Mouse (Mus musculus) heart, embryonic 12.5 days (tissue): Measurements from ENCODE around the gene Idh2. TPM values are rescaled to one million over a fixed set of nuclear protein-coding genes. Genes with fewer than 3 reads are reported as not detected.
"Not testable (repeated sequence)": the region's sequence is repeated elsewhere in the genome, so short reads cannot be mapped to it uniquely, and the experiment has no call there.

ENCODE experiments used
- ATAC-seq: fragments of 200-750 bp; cut with Nextera tagmentation; 2 replicates; pipeline ENCODE4 v1.8.0; 2017; ENCODE audit warnings: moderate TSS enrichment, moderate library complexity; ENCODE audit not compliant: insufficient number of reproducible peaks, low FRiP score
- H3K27ac ChIP-seq: fragments of 300-500 bp; sonication (generic); 2 replicates; pipeline ENCODE4 v1.5.1; 2016; ENCODE audit warnings: mild to moderate bottlenecking, moderate library complexity; ENCODE audit not compliant: poor library complexity, severe bottlenecking
- H3K27me3 ChIP-seq: fragments of 300-500 bp; sonication (generic); replicated peaks from 2 replicates; pipeline ENCODE4 v1.6.1; 2016; ENCODE audit warnings: mild to moderate bottlenecking, moderate library complexity
- H3K36me3 ChIP-seq: fragments of 300-500 bp; sonication (generic); 2 replicates; pipeline ENCODE4 v1.6.1; 2016; ENCODE audit warnings: mild to moderate bottlenecking, moderate library complexity
- H3K4me1 ChIP-seq: fragments of 300-500 bp; sonication (generic); replicated peaks from 2 replicates; pipeline ENCODE4 v1.6.1; 2016; ENCODE audit warnings: mild to moderate bottlenecking
- H3K4me2 ChIP-seq: fragments of 300-500 bp; sonication (generic); 2 replicates; pipeline ENCODE4 v1.6.1; 2016; ENCODE audit warnings: mild to moderate bottlenecking, moderate library complexity
- H3K4me3 ChIP-seq: fragments of 300-500 bp; sonication (generic); 2 replicates; pipeline ENCODE4 v1.5.1; 2016; ENCODE audit warnings: mild to moderate bottlenecking
- H3K9ac ChIP-seq: fragments of 300-500 bp; sonication (generic); 2 replicates; pipeline ENCODE4 v1.6.1; 2016; ENCODE audit warnings: mild to moderate bottlenecking, moderate library complexity
- H3K9me3 ChIP-seq: fragments of 300-500 bp; sonication (generic); replicated peaks from 2 replicates; pipeline ENCODE4 v1.6.1; 2016; ENCODE audit warnings: mild to moderate bottlenecking, moderate library complexity
- WGBS: fragments of 180-500 bp; shearing (Covaris S2); methylation state at CpG from one replicate; pipeline ENCODE4 v1.1.7; 2016; 5-methylcytosine and 5-hydroxymethylcytosine counted together
- polyA plus RNA-seq: library from polyadenylated mRNA; unstranded; fragments of >200 nt; fragmentation: Nextera tagmentation; extraction: Ambion mirVana; gene quantifications from 2 replicates; pipeline ENCODE4 v1.2.1, GENCODE M21; 2016

The Idh2 gene
- polyA plus RNA-seq, 1 experiment from 2014 or later, result 1,569 TPM

DNA sequence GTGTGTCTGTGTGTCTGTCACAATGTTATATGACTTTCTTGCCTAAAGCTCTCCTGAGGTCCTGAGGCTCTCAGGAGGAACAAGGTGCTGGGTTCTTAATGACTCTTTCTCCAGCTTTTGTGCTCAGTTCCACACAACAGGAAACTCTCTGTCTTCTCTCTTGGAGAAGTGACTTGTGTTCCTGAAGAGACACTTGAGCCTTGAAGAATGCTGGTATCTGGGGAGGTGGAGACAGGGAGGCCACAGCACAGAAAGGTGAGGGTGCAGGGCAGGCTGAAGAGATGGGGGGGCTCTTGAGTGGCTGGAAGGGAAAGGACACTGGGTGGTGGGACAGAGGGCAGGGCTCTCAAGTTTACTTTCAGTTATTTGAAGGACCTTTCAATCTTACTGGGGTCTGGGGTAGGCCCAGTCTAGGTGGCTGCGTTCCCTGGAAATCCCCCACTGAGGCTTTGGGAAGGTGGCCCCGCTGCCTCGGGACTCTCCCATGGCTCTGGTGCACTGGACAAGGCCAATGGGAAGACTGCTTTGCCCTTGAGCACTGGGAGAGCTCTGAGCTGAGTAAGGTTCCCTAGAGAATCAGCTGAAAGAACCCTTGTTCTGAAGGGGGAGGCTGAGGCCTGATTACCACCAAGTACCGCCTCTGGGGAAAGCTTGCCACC is 56.7 kb downstream of the Idh2 start:
- no peak for ATAC-seq
- H3K4me3 ChIP-seq, result no peak overlapping the region
- H3K9ac ChIP-seq, result no peak overlapping the region
- WGBS, result 69% methylated on average over 4 of the region's 4 CpGs
- peaks cover 77% of the 10 kb centered on the region for H3K4me1 ChIP-seq
- H3K36me3 ChIP-seq, result 0 out of 2 replicates have a peak, but pooled peaks cover under 1% of the 10 kb centered on the region
- H3K27ac ChIP-seq, result peak overlapping the region; percentile 89
- no peaks in the 10 kb centered on the region for H3K9me3 ChIP-seq
- H3K4me2 ChIP-seq, result no peak overlapping the region
- H3K27me3 ChIP-seq, result no peaks in the 10 kb centered on the region

DNA sequence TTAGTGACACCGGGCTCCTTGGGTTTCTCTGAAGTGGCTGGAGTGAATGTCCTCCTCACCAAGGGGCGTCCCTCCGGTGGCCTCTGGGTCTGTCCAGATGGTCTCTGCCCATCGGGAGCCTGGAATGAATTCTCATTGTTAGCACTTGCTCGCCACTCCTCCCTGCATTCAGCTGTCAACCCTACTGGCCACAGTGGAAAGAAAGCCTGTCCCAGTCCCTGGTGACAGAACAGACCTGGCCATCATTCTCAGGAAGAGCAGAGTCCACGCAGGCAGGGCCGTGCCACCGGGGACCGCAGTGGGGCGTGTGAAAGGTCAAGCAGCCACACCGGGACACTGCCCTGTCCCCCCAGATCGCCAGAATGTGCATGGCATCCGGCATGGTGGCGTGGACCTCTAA is 57.4 kb downstream of the Idh2 start:
- no peaks in the 10 kb centered on the region for H3K9me3 ChIP-seq
- 45% methylated on average over 14 of the region's 14 CpGs for WGBS
- no peak overlapping the region for H3K4me3 ChIP-seq
- H3K4me2 ChIP-seq, result peak overlapping the region; percentile 30; the same call in 1 of the 2 replicates
- 0 out of 2 replicates have a peak, but pooled peaks cover 6% of the 10 kb centered on the region for H3K36me3 ChIP-seq
- H3K27ac ChIP-seq, result peak overlapping the region; percentile 89
- no peaks in the 10 kb centered on the region for H3K27me3 ChIP-seq
- ATAC-seq, result no peak
- peaks cover 82% of the 10 kb centered on the region for H3K4me1 ChIP-seq
- H3K9ac ChIP-seq, result peak overlapping the region; percentile 39; the same call in 1 of the 2 replicates

DNA sequence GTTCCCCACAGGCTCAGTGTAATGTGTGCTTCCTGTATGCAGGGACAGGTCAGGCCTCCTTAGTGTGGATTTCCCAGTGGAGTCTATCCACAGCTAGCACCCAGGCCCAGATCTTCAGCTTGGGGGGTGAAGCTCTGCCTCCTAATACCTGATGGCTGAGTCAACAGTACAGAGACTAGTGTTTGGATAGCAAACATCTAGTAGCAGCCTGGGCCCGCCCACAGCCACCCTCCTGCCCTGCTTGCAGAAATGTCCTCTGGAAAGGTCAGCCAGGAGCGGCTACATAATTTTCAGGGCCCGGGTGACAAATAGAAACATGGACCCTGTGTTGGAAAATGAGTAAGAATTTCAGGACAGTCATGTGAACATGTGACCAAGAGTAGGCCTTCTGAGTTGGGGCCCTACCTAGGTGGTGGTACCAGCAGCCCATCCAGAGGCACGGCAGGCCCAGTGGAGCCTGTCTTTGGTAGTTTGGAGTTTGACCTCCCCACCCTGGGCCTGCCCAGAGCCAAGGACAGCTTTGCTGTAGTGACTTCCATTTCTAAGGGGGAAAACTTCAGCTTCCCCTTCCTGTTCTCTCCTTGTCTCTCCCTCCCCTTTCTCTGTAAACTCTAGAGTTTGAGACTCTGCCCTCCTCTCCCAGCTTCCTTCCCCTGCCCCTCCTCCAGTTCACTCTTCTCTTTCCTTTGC is 58.0 kb downstream of the Idh2 start:
- no peaks in the 10 kb centered on the region for H3K9me3 ChIP-seq
- H3K4me3 ChIP-seq, result no peak overlapping the region
- H3K36me3 ChIP-seq, result 0 out of 2 replicates have a peak, but pooled peaks cover 6% of the 10 kb centered on the region
- WGBS, result 37% methylated on average over 4 of the region's 4 CpGs
- H3K4me2 ChIP-seq, result peak overlapping the region; percentile 30
- H3K9ac ChIP-seq, result peak overlapping the region; percentile 59
- ATAC-seq, result peak; percentile 23; the same call in 1 of the 2 replicates
- peak overlapping the region; percentile 89 for H3K27ac ChIP-seq
- H3K27me3 ChIP-seq, result no peaks in the 10 kb centered on the region
- H3K4me1 ChIP-seq, result peaks cover 87% of the 10 kb centered on the region

DNA sequence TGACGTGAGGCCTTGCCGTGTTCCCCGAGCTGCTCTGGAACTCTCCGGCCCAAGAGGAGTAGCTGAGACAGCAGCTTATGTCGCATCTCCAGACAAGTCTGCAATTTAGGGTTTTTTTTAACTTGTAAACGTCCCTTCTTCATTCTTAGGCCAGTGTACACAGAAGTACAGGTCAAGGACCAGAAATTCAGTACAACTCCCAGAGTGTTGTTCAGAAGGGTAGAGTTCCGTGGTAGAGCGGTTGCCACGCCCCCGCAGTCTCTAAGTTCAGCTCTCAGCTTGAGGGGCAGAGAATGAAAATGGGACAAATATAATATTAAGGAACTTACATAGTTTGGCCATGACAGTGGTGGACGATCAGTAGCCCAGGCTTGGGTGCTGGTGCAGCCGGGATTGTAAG is 59.4 kb downstream of the Idh2 start:
- no peak for ATAC-seq
- Histone ChIP-seq H3K9me3 (no peaks in the 10 kb centered on the region), H3K4me3 (no peak overlapping the region), H3K9ac (no peak overlapping the region), H3K4me1 (peaks cover 88% of the 10 kb centered on the region), H3K36me3 (0 out of 2 replicates have a peak, but pooled peaks cover 6% of the 10 kb centered on the region), H3K27ac (no peak overlapping the region), H3K27me3 (no peaks in the 10 kb centered on the region), H3K4me2 (no peak overlapping the region)
- 75% methylated on average over 12 of the region's 12 CpGs for WGBS

DNA sequence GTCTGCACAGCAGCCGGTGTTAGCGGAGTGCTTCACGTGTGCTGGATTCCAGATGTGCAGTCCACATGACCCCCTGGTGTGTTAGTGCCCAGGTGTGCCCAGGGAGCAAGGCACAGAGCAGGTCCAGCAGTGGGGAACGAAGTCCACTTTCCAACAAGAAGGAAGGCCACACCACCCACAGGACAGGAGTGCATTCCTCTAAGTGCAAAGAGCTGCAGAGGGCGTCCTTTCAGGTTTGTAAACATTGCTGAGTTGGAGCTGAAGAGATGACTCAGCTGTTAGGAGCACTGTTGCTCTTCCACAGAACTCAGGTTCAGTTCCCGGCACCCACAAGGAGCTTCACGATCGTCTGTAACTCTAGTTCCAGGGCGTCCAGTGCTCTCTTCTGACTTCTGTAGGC is 62.0 kb downstream of the Idh2 start:
- Histone ChIP-seq H3K27ac (no peak overlapping the region), H3K9me3 (no peaks in the 10 kb centered on the region), H3K27me3 (no peaks in the 10 kb centered on the region), H3K4me2 (no peak overlapping the region), H3K4me3 (no peak overlapping the region), H3K4me1 (peaks cover 71% of the 10 kb centered on the region), H3K9ac (no peak overlapping the region), H3K36me3 (0 out of 2 replicates have a peak, but pooled peaks cover 6% of the 10 kb centered on the region)
- ATAC-seq, result no peak
- 83% methylated on average over 9 of the region's 9 CpGs for WGBS

DNA sequence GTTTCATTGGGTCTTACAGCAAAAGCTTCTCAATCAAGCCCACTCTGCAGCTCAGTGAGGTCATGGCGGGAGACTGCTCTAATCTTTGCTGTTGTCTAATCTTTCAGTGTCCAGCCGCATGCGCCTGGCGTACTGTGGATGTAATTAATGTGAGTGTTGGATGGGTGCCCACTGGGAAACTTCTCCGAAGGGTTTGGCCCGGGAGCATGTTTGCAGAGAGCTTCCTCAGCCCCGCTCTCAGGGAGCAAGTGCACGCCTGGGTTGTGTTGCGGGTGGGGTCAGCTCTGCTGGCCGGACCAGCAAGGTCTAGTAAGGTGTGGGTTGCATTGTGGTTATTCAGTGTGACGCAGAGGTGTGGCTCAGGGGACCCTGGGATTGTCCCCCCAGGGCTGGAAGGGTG is 62.9 kb downstream of the Idh2 start:
- no peaks in the 10 kb centered on the region for H3K27me3 ChIP-seq
- H3K9ac ChIP-seq, result no peak overlapping the region
- H3K36me3 ChIP-seq, result 0 out of 2 replicates have a peak, but pooled peaks cover 6% of the 10 kb centered on the region
- peak overlapping the region; percentile 3; the same call in 1 of the 2 replicates for H3K27ac ChIP-seq
- H3K4me3 ChIP-seq, result no peak overlapping the region
- peaks cover 67% of the 10 kb centered on the region for H3K4me1 ChIP-seq
- WGBS, result 32% methylated on average over 11 of the region's 11 CpGs
- peak overlapping the region; percentile 33 for H3K4me2 ChIP-seq
- ATAC-seq, result peak; percentile 68
- H3K9me3 ChIP-seq, result no peaks in the 10 kb centered on the region

DNA sequence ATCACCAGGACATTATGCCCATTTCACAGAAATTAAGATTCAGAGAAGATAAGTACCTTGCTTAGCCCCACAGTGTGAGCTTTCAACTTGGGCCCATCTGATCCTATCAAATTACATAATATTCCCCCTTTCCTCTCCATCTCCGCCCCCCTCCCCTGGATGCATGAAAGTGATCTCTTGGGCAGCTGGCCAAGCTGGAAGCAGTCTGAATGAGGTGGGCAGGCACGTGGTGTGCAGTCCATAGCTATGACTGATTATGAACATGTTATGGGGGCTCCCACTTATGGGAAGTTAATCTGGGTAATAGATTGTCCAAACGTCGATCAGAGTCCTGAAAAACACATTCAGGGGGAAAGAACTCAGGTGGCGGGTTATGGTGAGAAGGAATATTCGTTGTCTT is 63.4 kb downstream of the Idh2 start:
- no peaks in the 10 kb centered on the region for H3K9me3 ChIP-seq
- ATAC-seq, result peak; percentile 40; the same call in 1 of the 2 replicates
- H3K27me3 ChIP-seq, result no peaks in the 10 kb centered on the region
- peaks cover 67% of the 10 kb centered on the region for H3K4me1 ChIP-seq
- H3K4me2 ChIP-seq, result peak overlapping the region; percentile 33
- no peak overlapping the region for H3K9ac ChIP-seq
- H3K36me3 ChIP-seq, result 0 out of 2 replicates have a peak, but pooled peaks cover 6% of the 10 kb centered on the region
- WGBS, result 50% methylated on average over 6 of the region's 6 CpGs
- no peak overlapping the region for H3K4me3 ChIP-seq
- H3K27ac ChIP-seq, result peak overlapping the region; percentile 3; the same call in 1 of the 2 replicates

DNA sequence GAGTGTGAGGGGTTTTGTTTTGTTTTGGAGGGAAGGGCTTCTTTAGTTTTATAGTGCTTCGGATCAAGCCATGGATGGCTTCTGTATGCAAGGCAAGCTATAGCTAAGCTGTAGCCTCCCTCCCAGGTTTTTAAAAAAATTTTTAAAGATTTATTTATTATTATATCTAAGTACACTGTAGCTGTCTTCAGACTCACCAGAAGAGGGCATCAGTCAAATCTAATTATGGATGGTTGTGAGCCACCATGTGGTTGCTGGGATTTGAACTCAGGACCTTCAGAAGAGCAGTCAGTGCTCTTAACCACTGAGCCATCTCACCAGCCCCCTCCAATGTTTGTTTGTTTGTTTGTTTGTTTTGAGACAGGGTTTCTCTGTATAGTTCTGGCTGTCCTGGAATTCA is 64.8 kb downstream of the Idh2 start:
- peaks cover 59% of the 10 kb centered on the region for H3K4me1 ChIP-seq

DNA sequence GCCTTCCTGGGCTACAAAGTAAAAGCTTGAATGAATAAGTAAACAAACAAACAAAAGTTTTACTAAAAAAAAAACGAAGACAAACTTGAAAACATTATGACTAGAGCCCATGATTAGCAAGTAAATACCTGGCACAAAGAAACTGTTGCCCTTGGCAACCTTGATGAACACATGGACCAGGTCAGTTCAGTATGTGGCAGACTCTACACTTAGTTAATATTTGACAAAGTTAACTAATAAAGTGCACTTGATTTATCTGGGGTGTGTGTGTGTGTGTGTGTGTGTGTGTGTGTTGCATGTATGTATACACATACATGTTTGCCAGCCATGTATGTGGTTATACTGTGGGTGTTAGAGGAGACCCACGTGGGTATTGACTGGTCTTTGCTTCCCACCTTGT is 65.4 kb downstream of the Idh2 start:
- ATAC-seq, result no peak
- H3K27me3 ChIP-seq, result no peaks in the 10 kb centered on the region
- no peak overlapping the region for H3K9ac ChIP-seq
- 76% methylated on average over 2 of the region's 2 CpGs for WGBS
- no peak overlapping the region for H3K4me2 ChIP-seq
- no peak overlapping the region for H3K4me3 ChIP-seq
- 0 out of 2 replicates have a peak, but pooled peaks cover 6% of the 10 kb centered on the region for H3K36me3 ChIP-seq
- peaks cover 63% of the 10 kb centered on the region for H3K4me1 ChIP-seq
- no peak overlapping the region for H3K27ac ChIP-seq
- H3K9me3 ChIP-seq, result no peaks in the 10 kb centered on the region

More for the DNA sequence above, 64.8 kb downstream of the Idh2 start:
- not testable (repeated sequence) for H3K4me3 ChIP-seq, H3K27ac ChIP-seq, H3K27me3 ChIP-seq, H3K9me3 ChIP-seq, ATAC-seq, H3K36me3 ChIP-seq, H3K9ac ChIP-seq, H3K4me2 ChIP-seq
- WGBS, result 88% methylated on average over 1 of the region's 1 CpGs

DNA sequence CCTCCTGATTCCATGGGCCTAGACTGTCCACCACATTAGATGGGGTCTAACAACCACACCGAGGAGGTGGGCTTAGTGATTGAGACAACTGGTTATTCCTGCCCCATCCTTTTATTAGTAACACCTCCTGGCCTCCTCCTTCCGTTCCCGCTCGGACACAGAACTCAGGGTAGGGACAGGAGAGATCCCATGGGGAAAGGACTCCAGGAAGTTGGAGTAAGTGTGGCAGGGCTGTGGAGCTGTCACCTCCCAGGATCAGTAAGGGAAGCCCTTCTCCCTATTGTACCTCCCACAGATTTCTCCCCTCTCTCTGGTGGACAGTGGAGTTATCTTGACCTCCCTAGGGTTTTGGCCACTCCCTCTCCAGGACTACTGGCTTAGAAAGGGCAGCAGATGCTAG is 68.2 kb downstream of the Idh2 start:
- H3K9me3 ChIP-seq, result no peaks in the 10 kb centered on the region
- whole genome bisulfite sequencing, result 60% methylated on average over 4 of the region's 4 CpGs
- no peak overlapping the region for H3K27ac ChIP-seq
- H3K4me2 ChIP-seq, result no peak overlapping the region
- H3K4me3 ChIP-seq, result no peak overlapping the region
- H3K9ac ChIP-seq, result no peak overlapping the region
- no peaks in the 10 kb centered on the region for H3K36me3 ChIP-seq
- no peaks in the 10 kb centered on the region for H3K27me3 ChIP-seq
- no peak for ATAC-seq
- peaks cover 53% of the 10 kb centered on the region for H3K4me1 ChIP-seq
